Mouse (Mus musculus) kidney, postnatal 0 days (tissue): ENCODE results near the gene Cklf. TPM values are rescaled to one million over a fixed set of nuclear protein-coding genes. Genes with fewer than 3 reads are reported as not detected.

ENCODE experiments used
- ATAC-seq: fragments of 200-750 bp; cut with Nextera tagmentation; replicated peaks from 2 replicates; pipeline ENCODE4 v1.8.0; 2017; ENCODE audit warnings: low read depth, moderate number of reproducible peaks, moderate TSS enrichment, moderate library complexity; ENCODE audit not compliant: low FRiP score
- DNase-seq: peaks from one replicate; pipeline ENCODE4 v3.0.0-alpha.2; 2016; ENCODE audit warnings: low spot score
- H3K27ac ChIP-seq: fragments of 300-500 bp; sonication (generic); 2 replicates; pipeline ENCODE4 v1.5.1; 2014; ENCODE audit warnings: mild to moderate bottlenecking
- H3K27me3 ChIP-seq: fragments of 300-500 bp; sonication (generic); 2 replicates; pipeline ENCODE4 v1.6.1; 2014; ENCODE audit warnings: low read length, mixed read lengths; ENCODE audit not compliant: insufficient read depth
- H3K36me3 ChIP-seq: fragments of 300-500 bp; sonication (generic); 2 replicates; pipeline ENCODE4 v1.6.1; 2014; ENCODE audit warnings: low read length, mixed read lengths; ENCODE audit not compliant: insufficient read depth
- H3K4me1 ChIP-seq: fragments of 300-500 bp; sonication (generic); replicated peaks from 2 replicates; pipeline ENCODE4 v1.6.1; 2014; ENCODE audit warnings: antibody characterized with exemption, low read length, mixed read lengths; ENCODE audit not compliant: insufficient read depth
- H3K4me2 ChIP-seq: fragments of 300-500 bp; sonication (generic); 2 replicates; pipeline ENCODE4 v1.6.1; 2014; ENCODE audit warnings: mild to moderate bottlenecking, low read length, moderate library complexity, mixed read lengths
- H3K4me3 ChIP-seq: fragments of 300-500 bp; sonication (generic); replicated peaks from 2 replicates; pipeline ENCODE4 v1.5.1; 2014; ENCODE audit warnings: low read depth, low read length
- H3K9ac ChIP-seq: fragments of 300-500 bp; sonication (generic); 2 replicates; pipeline ENCODE4 v1.6.1; 2014; ENCODE audit warnings: low read depth, low read length
- H3K9me3 ChIP-seq: fragments of 300-500 bp; sonication (generic); replicated peaks from 2 replicates; pipeline ENCODE4 v1.6.1; 2016; ENCODE audit warnings: low read length, inconsistent platforms, mixed read lengths
- CTCF ChIP-seq: IDR thresholded peaks from 2 replicates; pipeline ENCODE4 v1.5.1; 2016; ENCODE audit warnings: antibody characterized with exemption, low read depth, mild to moderate bottlenecking, moderate library complexity
- WGBS: fragments of 180-500 bp; shearing (Covaris S2); extraction: QIAGEN DNeasy Blood & Tissue Kit; methylation state at CpG from one replicate; pipeline ENCODE4 v1.1.7; 2014; 5-methylcytosine and 5-hydroxymethylcytosine counted together
- polyA plus RNA-seq: library from polyadenylated mRNA; unstranded; fragments of >200 nt; fragmentation: Nextera tagmentation; extraction: Ambion mirVana; gene quantifications from 2 replicates; pipeline ENCODE4 v1.2.1, GENCODE M21; 2015

The Cklf gene
- polyA plus RNA-seq, 1 experiment from 2014 or later, result 33.4 TPM

- 38% methylated on average over 5 of the region's 5 CpGs for WGBS
- peak; percentile 65; the same call in 1 of the 2 replicates for ATAC-seq
- peak; percentile 94 for TF ChIP-seq CTCF
- H3K4me2 ChIP-seq, result no peak overlapping the region
- H3K9ac ChIP-seq, result no peak overlapping the region
- no peak overlapping the region for H3K27ac ChIP-seq
- DNase-seq, result peak; percentile 87
- no peaks in the 10 kb centered on the region for H3K36me3 ChIP-seq
- no peaks in the 10 kb centered on the region for H3K4me1 ChIP-seq
- no peaks in the 10 kb centered on the region for H3K9me3 ChIP-seq
- H3K27me3 ChIP-seq, result no peaks in the 10 kb centered on the region
- no peak overlapping the region for H3K4me3 ChIP-seq
These were observed 30.9 kb upstream of the Cklf start for GRCm38 (mm10) chr8:104219806-104220205.

- WGBS, result 62% methylated on average over 5 of the region's 5 CpGs
- no peaks in the 10 kb centered on the region for H3K4me1 ChIP-seq
- peak; percentile 58 for ATAC-seq
- H3K9ac ChIP-seq, result no peak overlapping the region
- peak; percentile 38 for DNase-seq
- no peak overlapping the region for H3K4me3 ChIP-seq
- TF ChIP-seq CTCF, result no peak
- H3K4me2 ChIP-seq, result no peak overlapping the region
- no peaks in the 10 kb centered on the region for H3K27me3 ChIP-seq
- no peaks in the 10 kb centered on the region for H3K9me3 ChIP-seq
- H3K27ac ChIP-seq, result no peak overlapping the region
- H3K36me3 ChIP-seq, result peaks cover 44% of the 10 kb centered on the region
These were observed 23.6 kb upstream of the Cklf start for GRCm38 (mm10) chr8:104227048-104227447.

GRCm38 (mm10) chr8:104230377-104230776, 20.3 kb upstream of the Cklf start:
- no peak overlapping the region for H3K4me2 ChIP-seq
- no peak for ATAC-seq
- 93% methylated on average over 9 of the region's 9 CpGs for WGBS
- no peak overlapping the region for H3K9ac ChIP-seq
- H3K9me3 ChIP-seq, result no peaks in the 10 kb centered on the region
- no peak overlapping the region for H3K27ac ChIP-seq
- no peak for TF ChIP-seq CTCF
- no peak for DNase-seq
- H3K36me3 ChIP-seq, result peaks cover 59% of the 10 kb centered on the region
- no peaks in the 10 kb centered on the region for H3K27me3 ChIP-seq
- no peaks in the 10 kb centered on the region for H3K4me1 ChIP-seq
- H3K4me3 ChIP-seq, result no peak overlapping the region

GRCm38 (mm10) chr8:104232039-104232438, 18.6 kb upstream of the Cklf start:
- Histone ChIP-seq H3K4me2 (no peak overlapping the region), H3K27me3 (no peaks in the 10 kb centered on the region), H3K9me3 (no peaks in the 10 kb centered on the region), H3K36me3 (peaks cover 63% of the 10 kb centered on the region), H3K4me3 (no peak overlapping the region), H3K9ac (no peak overlapping the region), H3K27ac (no peak overlapping the region), H3K4me1 (no peaks in the 10 kb centered on the region)
- DNase-seq, result no peak
- 95% methylated on average over 4 of the region's 4 CpGs for whole genome bisulfite sequencing
- ATAC-seq, result no peak
- no peak for TF ChIP-seq CTCF

- Histone ChIP-seq H3K9ac (no peak overlapping the region), H3K27ac (no peak overlapping the region), H3K4me3 (no peak overlapping the region), H3K4me2 (no peak overlapping the region), H3K36me3 (peaks cover 63% of the 10 kb centered on the region), H3K4me1 (no peaks in the 10 kb centered on the region), H3K9me3 (no peaks in the 10 kb centered on the region), H3K27me3 (no peaks in the 10 kb centered on the region)
- 91% methylated on average over 5 of the region's 5 CpGs for WGBS
- TF ChIP-seq CTCF, result no peak
- no peak for ATAC-seq
- no peak for DNase-seq
These were observed 17.7 kb upstream of the Cklf start for GRCm38 (mm10) chr8:104232919-104233318.

GRCm38 (mm10) chr8:104234573-104234972, 16.1 kb upstream of the Cklf start:
- DNase-seq (peak; percentile 62), ATAC-seq (peak; percentile 27; the same call in 1 of the 2 replicates)
- Histone ChIP-seq H3K4me3 (no peak overlapping the region), H3K9ac (no peak overlapping the region), H3K9me3 (no peaks in the 10 kb centered on the region), H3K27ac (no peak overlapping the region), H3K4me1 (no peaks in the 10 kb centered on the region), H3K4me2 (no peak overlapping the region), H3K27me3 (no peaks in the 10 kb centered on the region), H3K36me3 (peaks cover 68% of the 10 kb centered on the region)
- 56% methylated on average over 6 of the region's 6 CpGs for WGBS
- peak; percentile 64 for TF ChIP-seq CTCF

- TF ChIP-seq CTCF, result no peak
- ATAC-seq (no peak), DNase-seq (peak; percentile 14)
- no peak overlapping the region for H3K4me3 ChIP-seq
- H3K4me2 ChIP-seq, result no peak overlapping the region
- H3K4me1 ChIP-seq, result no peaks in the 10 kb centered on the region
- no peak overlapping the region for H3K9ac ChIP-seq
- WGBS, result 78% methylated on average over 10 of the region's 10 CpGs
- no peak overlapping the region for H3K27ac ChIP-seq
- H3K36me3 ChIP-seq, result peaks cover 51% of the 10 kb centered on the region
- H3K27me3 ChIP-seq, result no peaks in the 10 kb centered on the region
- H3K9me3 ChIP-seq, result no peaks in the 10 kb centered on the region
These were observed 11.2 kb upstream of the Cklf start for GRCm38 (mm10) chr8:104239418-104239861.
